Mouse (Mus musculus): Measurements from ENCODE around the gene Xrra1.

DNA sequence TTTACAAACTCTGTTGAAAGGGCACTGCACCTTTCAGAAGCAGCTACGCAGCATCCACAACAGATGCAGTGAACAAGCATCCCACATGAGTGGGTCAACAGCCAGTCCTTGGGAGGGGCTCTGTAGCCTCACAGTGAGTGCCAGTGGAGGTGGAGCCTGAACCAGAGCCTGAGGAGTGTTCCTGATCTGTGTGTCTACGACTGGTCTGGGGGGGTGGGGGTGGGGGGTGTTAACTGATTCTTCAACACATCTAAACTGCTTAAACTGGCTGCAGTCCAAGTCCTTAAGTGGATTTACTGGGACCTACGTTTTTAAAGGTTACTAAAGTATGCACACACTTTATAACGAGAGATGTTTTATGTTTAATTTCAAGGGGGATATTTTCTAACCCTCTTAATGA is 22.1 kb upstream of the Xrra1 start:
- no peak for TF ChIP-seq CTCF (IDR thresholded peaks at IDR 0.05; ENCODE audit: low read depth, low read length)
- no peak for TF ChIP-seq POLR2A (IDR thresholded peaks at IDR 0.05; ENCODE audit: extremely low read depth, insufficient read depth, low read length)

Data from liver, adult 2 months (tissue).